Mouse (Mus musculus): ENCODE measurements around the gene Map3k19. TPM values are rescaled to one million over a fixed set of nuclear protein-coding genes. Genes with fewer than 3 reads are reported as not detected.

Map3k19 gene
- polyA plus RNA-seq, 1 experiment from 2014 or later = not detected

GRCm38 (mm10) chr1:127838602-127839001 is 16.2 kb downstream of the Map3k19 start:
- 77% methylated on average over 1 of the region's 1 CpGs for WGBS
- no peak for ATAC-seq (replicated peaks; ENCODE audit: low FRiP score)
- Histone ChIP-seq H3K4me2 (no peak overlapping the region), H3K36me3 (no peaks in the 10 kb centered on the region), H3K9ac (no peak overlapping the region), H3K27ac (no peak overlapping the region), H3K27me3 (no peaks in the 10 kb centered on the region), H3K4me1 (no peaks in the 10 kb centered on the region), H3K4me3 (replicated peaks) (no peak overlapping the region), H3K9me3 (replicated peaks) (no peaks in the 10 kb centered on the region)

- 31% methylated on average over 4 of the region's 4 CpGs for WGBS
- no peak for ATAC-seq (replicated peaks; ENCODE audit: low FRiP score)
- Histone ChIP-seq H3K9me3 (replicated peaks) (no peaks in the 10 kb centered on the region), H3K36me3 (no peaks in the 10 kb centered on the region), H3K27ac (no peak overlapping the region), H3K4me2 (no peak overlapping the region), H3K4me1 (no peaks in the 10 kb centered on the region), H3K4me3 (replicated peaks) (no peak overlapping the region), H3K9ac (no peak overlapping the region), H3K27me3 (no peaks in the 10 kb centered on the region)
Measured at GRCm38 (mm10) chr1:127836619-127837018, 18.2 kb downstream of the Map3k19 start.

GRCm38 (mm10) chr1:127834202-127834601 is 20.6 kb downstream of the Map3k19 start:
- H3K9ac ChIP-seq = no peak overlapping the region
- ATAC-seq (replicated peaks; ENCODE audit: low FRiP score) = no peak

GRCm38 (mm10) chr1:127833714-127834113 is 21.1 kb downstream of the Map3k19 start:
- no peak overlapping the region for H3K27ac ChIP-seq
- 39% methylated on average over 2 of the region's 2 CpGs for WGBS
- no peak for ATAC-seq (replicated peaks; ENCODE audit: low FRiP score)

More at GRCm38 (mm10) chr1:127834202-127834601, 20.6 kb downstream of the Map3k19 start:
- H3K27ac ChIP-seq = no peak overlapping the region
- no peak overlapping the region for H3K4me3 ChIP-seq (replicated peaks)
- H3K4me1 ChIP-seq = no peaks in the 10 kb centered on the region
- no peaks in the 10 kb centered on the region for H3K36me3 ChIP-seq
- no peaks in the 10 kb centered on the region for H3K27me3 ChIP-seq
- 73% methylated on average over 4 of the region's 4 CpGs for WGBS
- H3K4me2 ChIP-seq = no peak overlapping the region
- no peaks in the 10 kb centered on the region for H3K9me3 ChIP-seq (replicated peaks)

GRCm38 (mm10) chr1:127830215-127830921 is 24.5 kb downstream of the Map3k19 start:
- Histone ChIP-seq H3K4me1 (no peaks in the 10 kb centered on the region), H3K9me3 (replicated peaks) (no peaks in the 10 kb centered on the region), H3K9ac (no peak overlapping the region), H3K4me3 (replicated peaks) (no peak overlapping the region), H3K4me2 (no peak overlapping the region), H3K27ac (no peak overlapping the region), H3K36me3 (no peaks in the 10 kb centered on the region), H3K27me3 (no peaks in the 10 kb centered on the region)
- no peak for ATAC-seq (replicated peaks; ENCODE audit: low FRiP score)
- WGBS = 84% methylated on average over 13 of the region's 13 CpGs

More at GRCm38 (mm10) chr1:127833714-127834113, 21.1 kb downstream of the Map3k19 start:
- no peaks in the 10 kb centered on the region for H3K36me3 ChIP-seq
- no peak overlapping the region for H3K4me3 ChIP-seq (replicated peaks)
- no peak overlapping the region for H3K9ac ChIP-seq
- no peak overlapping the region for H3K4me2 ChIP-seq
- H3K9me3 ChIP-seq (replicated peaks) = no peaks in the 10 kb centered on the region
- H3K27me3 ChIP-seq = no peaks in the 10 kb centered on the region
- H3K4me1 ChIP-seq = no peaks in the 10 kb centered on the region

- ATAC-seq (replicated peaks; ENCODE audit: low FRiP score) = no peak
- Histone ChIP-seq H3K4me2 (no peak overlapping the region), H3K27ac (no peak overlapping the region), H3K4me3 (replicated peaks) (no peak overlapping the region), H3K9ac (no peak overlapping the region), H3K27me3 (no peaks in the 10 kb centered on the region), H3K4me1 (no peaks in the 10 kb centered on the region), H3K36me3 (no peaks in the 10 kb centered on the region), H3K9me3 (replicated peaks) (no peaks in the 10 kb centered on the region)
- WGBS = 18% methylated on average over 2 of the region's 2 CpGs
Measured at GRCm38 (mm10) chr1:127827325-127827724, 27.5 kb downstream of the Map3k19 start.

- Histone ChIP-seq H3K9ac (no peak overlapping the region), H3K4me2 (no peak overlapping the region), H3K9me3 (replicated peaks) (no peaks in the 10 kb centered on the region), H3K4me3 (replicated peaks) (no peak overlapping the region), H3K27me3 (no peaks in the 10 kb centered on the region), H3K4me1 (no peaks in the 10 kb centered on the region; the same call in 1 of the 2 replicates), H3K27ac (no peak overlapping the region), H3K36me3 (no peaks in the 10 kb centered on the region)
- 75% methylated on average over 6 of the region's 6 CpGs for WGBS
- no peak for ATAC-seq (replicated peaks; ENCODE audit: low FRiP score)
Measured at GRCm38 (mm10) chr1:127816381-127816780, 38.5 kb downstream of the Map3k19 start.

GRCm38 (mm10) chr1:127812929-127813328 is 41.9 kb downstream of the Map3k19 start:
- Histone ChIP-seq H3K36me3 (no peaks in the 10 kb centered on the region), H3K9ac (no peak overlapping the region), H3K4me1 (no peaks in the 10 kb centered on the region; the same call in 1 of the 2 replicates), H3K4me2 (peak overlapping the region; percentile 14; the same call in 1 of the 2 replicates), H3K27me3 (no peaks in the 10 kb centered on the region), H3K9me3 (replicated peaks) (no peaks in the 10 kb centered on the region), H3K4me3 (replicated peaks) (no peak overlapping the region), H3K27ac (no peak overlapping the region)
- WGBS = 48% methylated on average over 7 of the region's 7 CpGs
- ATAC-seq (replicated peaks; ENCODE audit: low FRiP score) = no peak

- no peaks in the 10 kb centered on the region for H3K9me3 ChIP-seq (replicated peaks)
- H3K27ac ChIP-seq = no peak overlapping the region
- H3K36me3 ChIP-seq = peaks cover 28% of the 10 kb centered on the region
- no peaks in the 10 kb centered on the region for H3K27me3 ChIP-seq
- no peaks in the 10 kb centered on the region; the same call in 1 of the 2 replicates for H3K4me1 ChIP-seq
- no peak for ATAC-seq (replicated peaks; ENCODE audit: low FRiP score)
- H3K4me3 ChIP-seq (replicated peaks) = no peak overlapping the region
- H3K4me2 ChIP-seq = no peak overlapping the region
- no peak overlapping the region for H3K9ac ChIP-seq
- WGBS = 95% methylated on average over 7 of the region's 7 CpGs
Measured at GRCm38 (mm10) chr1:127808671-127809070, 46.2 kb downstream of the Map3k19 start.

- H3K9me3 ChIP-seq (replicated peaks) = no peaks in the 10 kb centered on the region
- H3K27me3 ChIP-seq = no peaks in the 10 kb centered on the region
- H3K27ac ChIP-seq = no peak overlapping the region
- 86% methylated on average over 8 of the region's 8 CpGs for WGBS
- no peak for ATAC-seq (replicated peaks; ENCODE audit: low FRiP score)
- no peaks in the 10 kb centered on the region for H3K4me1 ChIP-seq
- peaks cover 73% of the 10 kb centered on the region for H3K36me3 ChIP-seq
- H3K9ac ChIP-seq = no peak overlapping the region
- H3K4me3 ChIP-seq (replicated peaks) = no peak overlapping the region
- H3K4me2 ChIP-seq = no peak overlapping the region
Measured at GRCm38 (mm10) chr1:127802916-127803315, 51.9 kb downstream of the Map3k19 start.

- H3K4me1 ChIP-seq = no peaks in the 10 kb centered on the region
- peaks cover 55% of the 10 kb centered on the region for H3K36me3 ChIP-seq
- 88% methylated on average over 1 of the region's 1 CpGs for WGBS
- no peak overlapping the region for H3K4me2 ChIP-seq
- H3K4me3 ChIP-seq (replicated peaks) = no peak overlapping the region
- no peak for ATAC-seq (replicated peaks; ENCODE audit: low FRiP score)
- H3K27ac ChIP-seq = no peak overlapping the region
- no peaks in the 10 kb centered on the region for H3K9me3 ChIP-seq (replicated peaks)
- no peaks in the 10 kb centered on the region for H3K27me3 ChIP-seq
- no peak overlapping the region for H3K9ac ChIP-seq
Measured at GRCm38 (mm10) chr1:127796752-127797151, 58.1 kb downstream of the Map3k19 start.

- H3K36me3 ChIP-seq = peaks cover 54% of the 10 kb centered on the region
- H3K9ac ChIP-seq = no peak overlapping the region
- H3K9me3 ChIP-seq (replicated peaks) = no peaks in the 10 kb centered on the region
- H3K27me3 ChIP-seq = no peaks in the 10 kb centered on the region
- no peak overlapping the region for H3K4me3 ChIP-seq (replicated peaks)
- no peaks in the 10 kb centered on the region for H3K4me1 ChIP-seq
- no peak for ATAC-seq (replicated peaks; ENCODE audit: low FRiP score)
- no peak overlapping the region for H3K27ac ChIP-seq
- H3K4me2 ChIP-seq = no peak overlapping the region
- WGBS = 68% methylated on average over 4 of the region's 4 CpGs
Measured at GRCm38 (mm10) chr1:127796341-127796740, 58.5 kb downstream of the Map3k19 start.
